Mouse (Mus musculus) midbrain, embryonic 11.5 days (tissue): ENCODE data around the gene Thrap3. TPM values are rescaled to one million over a fixed set of nuclear protein-coding genes. Genes with fewer than 3 reads are reported as not detected.

ENCODE experiments used
- ATAC-seq: fragments of 200-750 bp; cut with Nextera tagmentation; 2 replicates; pipeline ENCODE4 v1.8.0; 2017; ENCODE audit warnings: moderate TSS enrichment, moderate library complexity; ENCODE audit not compliant: low FRiP score
- DNase-seq: peaks from one replicate; pipeline ENCODE4 v3.0.0; 2015; ENCODE audit warnings: low spot score; ENCODE audit errors: missing footprints
- H3K27ac ChIP-seq: fragments of 300-500 bp; sonication (generic); 2 replicates; pipeline ENCODE4 v1.5.1; 2014; ENCODE audit warnings: low read depth, low read length
- H3K27me3 ChIP-seq: fragments of 300-500 bp; sonication (generic); 2 replicates; pipeline ENCODE4 v1.6.1; 2014; ENCODE audit warnings: mild to moderate bottlenecking, low read length, moderate library complexity, mixed read lengths; ENCODE audit not compliant: control insufficient read depth, insufficient read depth
- H3K36me3 ChIP-seq: fragments of 300-500 bp; sonication (generic); 2 replicates; pipeline ENCODE4 v1.6.1; 2014; ENCODE audit warnings: mild to moderate bottlenecking, low read length, moderate library complexity, mixed read lengths; ENCODE audit not compliant: control insufficient read depth, insufficient read depth
- H3K4me1 ChIP-seq: fragments of 300-500 bp; sonication (generic); 2 replicates; pipeline ENCODE4 v1.6.1; 2014; ENCODE audit warnings: low read length; ENCODE audit not compliant: control insufficient read depth, insufficient read depth
- H3K4me2 ChIP-seq: fragments of 300-500 bp; sonication (generic); 2 replicates; pipeline ENCODE4 v1.6.1; 2014; ENCODE audit warnings: mild to moderate bottlenecking, moderate library complexity
- H3K4me3 ChIP-seq: fragments of 300-500 bp; sonication (generic); 2 replicates; pipeline ENCODE4 v1.5.1; 2014; ENCODE audit warnings: low read depth, low read length
- H3K9ac ChIP-seq: fragments of 300-500 bp; sonication (generic); 2 replicates; pipeline ENCODE4 v1.6.1; 2014; ENCODE audit warnings: low read length
- H3K9me3 ChIP-seq: fragments of 300-500 bp; sonication (generic); 2 replicates; pipeline ENCODE4 v1.6.1; 2016; ENCODE audit warnings: low read length; ENCODE audit not compliant: control insufficient read depth
- WGBS: fragments of 180-500 bp; shearing (Covaris S2); extraction: QIAGEN DNeasy Blood & Tissue Kit; methylation state at CpG from one replicate; pipeline ENCODE4 v1.1.7; 2014; 5-methylcytosine and 5-hydroxymethylcytosine counted together
- polyA plus RNA-seq: library from polyadenylated mRNA; unstranded; fragments of >200 nt; fragmentation: Nextera tagmentation; extraction: Ambion mirVana; gene quantifications from 2 replicates; pipeline ENCODE4 v1.2.1, GENCODE M21; 2014

Gene Thrap3
- polyA plus RNA-seq, 1 experiment from 2014 or later, result 192 TPM

- no peak overlapping the region for H3K27ac ChIP-seq
- 0 out of 2 replicates have a peak, but pooled peaks cover 2% of the 10 kb centered on the region for H3K9me3 ChIP-seq
- H3K4me2 ChIP-seq, result no peak overlapping the region
- no peak overlapping the region for H3K9ac ChIP-seq
- H3K4me1 ChIP-seq, result no peaks in the 10 kb centered on the region
- H3K36me3 ChIP-seq, result peaks cover 7% of the 10 kb centered on the region; the same call in 1 of the 2 replicates
- no peak overlapping the region for H3K4me3 ChIP-seq
- H3K27me3 ChIP-seq, result no peaks in the 10 kb centered on the region
- ATAC-seq, result no peak
- DNase-seq, result no peak
- WGBS, result 82% methylated on average over 8 of the region's 8 CpGs
Measured at GRCm38 (mm10) chr4:126117116-126117515, 85.4 kb downstream of the Thrap3 start.

- no peaks in the 10 kb centered on the region for H3K9me3 ChIP-seq
- DNase-seq (peak; percentile 8), ATAC-seq (no peak)
- H3K4me2 ChIP-seq, result no peak overlapping the region
- 86% methylated on average over 6 of the region's 6 CpGs for WGBS
- H3K36me3 ChIP-seq, result 0 out of 2 replicates have a peak, but pooled peaks cover 2% of the 10 kb centered on the region
- H3K9ac ChIP-seq, result no peak overlapping the region
- no peaks in the 10 kb centered on the region for H3K27me3 ChIP-seq
- peaks cover 4% of the 10 kb centered on the region for H3K4me1 ChIP-seq
- H3K4me3 ChIP-seq, result no peak overlapping the region
- no peak overlapping the region for H3K27ac ChIP-seq
Measured at GRCm38 (mm10) chr4:126115871-126116521, 86.6 kb downstream of the Thrap3 start.

DNA sequence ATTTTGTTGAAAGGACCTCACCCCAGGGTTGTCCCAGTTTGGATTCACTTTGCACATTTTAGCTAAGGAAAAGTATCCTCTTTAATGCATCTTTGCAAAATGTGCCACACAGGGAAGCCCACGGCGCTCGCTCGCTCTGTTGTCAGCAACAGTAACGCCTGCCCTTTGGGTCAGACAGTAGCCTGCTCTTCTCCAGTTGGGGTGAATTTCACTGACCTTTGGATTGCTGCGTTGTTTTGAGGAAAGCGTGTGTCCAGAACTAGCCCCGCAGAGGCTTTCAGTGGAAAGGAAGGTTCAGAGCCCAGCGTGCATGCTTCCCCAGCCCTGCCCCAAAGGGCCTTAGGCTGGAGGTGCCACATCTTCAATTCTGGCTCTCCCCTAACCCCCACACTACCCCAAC, 87.1 kb downstream of the Thrap3 start:
- peaks cover 10% of the 10 kb centered on the region for H3K4me1 ChIP-seq
- H3K9me3 ChIP-seq, result no peaks in the 10 kb centered on the region
- ATAC-seq (no peak), DNase-seq (peak; percentile 68)
- H3K36me3 ChIP-seq, result no peaks in the 10 kb centered on the region
- no peak overlapping the region for H3K4me3 ChIP-seq
- no peak overlapping the region for H3K4me2 ChIP-seq
- WGBS, result 92% methylated on average over 9 of the region's 9 CpGs
- H3K27ac ChIP-seq, result no peak overlapping the region
- H3K9ac ChIP-seq, result no peak overlapping the region
- no peaks in the 10 kb centered on the region for H3K27me3 ChIP-seq

Other genes starting within 250 kb of the Thrap3 start
- 0.26 and 0.59 TPM in 2 replicates for gene Csf3r, start 178.2 kb downstream of the Thrap3 start, polyA plus RNA-seq
- 140 and 155 TPM in 2 replicates for gene Mrps15, start 155.8 kb downstream of the Thrap3 start, polyA plus RNA-seq
- gene Oscp1, start 144.2 kb downstream of the Thrap3 start, polyA plus RNA-seq, result 22.5 and 25.9 TPM in 2 replicates
- 40.8 and 45.7 TPM in 2 replicates for gene Lsm10, start 106.1 kb downstream of the Thrap3 start, polyA plus RNA-seq
- gene Stk40, start 98.8 kb downstream of the Thrap3 start, polyA plus RNA-seq, result 20.8 and 25.4 TPM in 2 replicates
- 22.4 and 24.8 TPM in 2 replicates for gene Eva1b, start 55.0 kb downstream of the Thrap3 start, polyA plus RNA-seq
- 1.4 TPM in 2 replicates for gene Sh3d21, start 39.3 kb downstream of the Thrap3 start, polyA plus RNA-seq
- 61.8 and 68.7 TPM in 2 replicates for gene Map7d1, start 53.6 kb upstream of the Thrap3 start, polyA plus RNA-seq
- gene Trappc3, start 59.6 kb upstream of the Thrap3 start, polyA plus RNA-seq, result 37.1 and 38.9 TPM in 2 replicates
- gene Col8a2, start 84.0 kb upstream of the Thrap3 start, polyA plus RNA-seq, result 9.1 and 9.5 TPM in 2 replicates
- gene Adprhl2, start 118.9 kb upstream of the Thrap3 start, polyA plus RNA-seq, result 36.4 and 45.0 TPM in 2 replicates
- gene Tekt2, start 122.9 kb upstream of the Thrap3 start, polyA plus RNA-seq, result 1.8 and 2.2 TPM in 2 replicates
- gene Ago3, start 226.8 kb upstream of the Thrap3 start, polyA plus RNA-seq, result 12.2 and 13.3 TPM in 2 replicates